Mouse (Mus musculus): ENCODE results near the gene Pfn1.

GRCm38 (mm10) chr11:70678576-70678975 is 24.1 kb upstream of the Pfn1 start:
- TF ChIP-seq CTCF (IDR thresholded peaks at IDR 0.05; ENCODE audit: control insufficient read depth, insufficient read depth, low read length): no peak
- no peak for TF ChIP-seq POLR2A (IDR thresholded peaks at IDR 0.05; ENCODE audit: borderline replicate concordance, control insufficient read depth, low read depth, low read length)
